23 mouse cellular contexts compared by ENCODE assay signal in the genomic region with DNA sequence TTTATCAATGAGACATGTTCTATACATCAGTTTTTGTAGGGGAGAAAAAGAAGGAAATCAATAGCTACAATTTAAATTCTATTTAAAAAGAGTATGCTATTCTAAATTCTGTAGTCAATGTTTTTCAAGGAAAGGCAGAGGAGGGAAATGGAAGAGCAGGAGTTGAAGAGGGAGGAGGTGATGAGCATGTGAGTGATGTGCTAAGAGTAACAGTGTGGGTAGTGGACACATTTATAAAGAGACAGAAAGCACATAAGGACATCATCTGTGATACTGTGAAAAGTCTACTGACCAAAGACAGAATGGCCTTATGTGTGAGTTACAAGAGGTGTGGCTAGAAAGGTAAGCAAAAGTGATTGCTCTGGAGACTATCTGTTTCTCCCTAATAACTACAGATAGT.
DNase-seq lines count a peak whose midpoint lies in the region; ATAC-seq lines count a peak whose summit lies in the region.
"Had no signal": no experiment of that assay in that cellular context is flagged by ENCODE, and none has a peak within 500 bp of the region (broad histone marks: within the 10 kb centered on the region; RNA-seq: fewer than 3 reads in every experiment).

No protein-coding gene starts in this region.

- H3K9me3 ChIP-seq in midbrain, embryonic 13.5 days: no peaks in the 10 kb centered on the region
- H3K9me3 ChIP-seq: G1E had no signal

- H3K27me3 ChIP-seq in midbrain, embryonic 13.5 days: no peaks in the 10 kb centered on the region
- H3K27me3 ChIP-seq: CH12.LX, Patski had no signal

- no peak overlapping the region for H3K27ac ChIP-seq in midbrain, embryonic 13.5 days

- H3K4me2 ChIP-seq in midbrain, embryonic 13.5 days (replicated peaks): no peak overlapping the region

- no peak overlapping the region for H3K9ac ChIP-seq in midbrain, embryonic 13.5 days (replicated peaks)

- no peaks in the 10 kb centered on the region for H3K4me1 ChIP-seq in midbrain, embryonic 13.5 days (replicated peaks)

- peak; percentile 90 for ATAC-seq in frontal cortex, adult (ENCODE audit: low TSS enrichment)
- no peak for ATAC-seq in midbrain, embryonic 13.5 days
- ATAC-seq: activated CD4-positive, CD25-positive, alpha-beta regulatory T cell, adult 4 months; CD4-positive, CD25-positive, alpha-beta regulatory T cell, adult 4 months; Patski had no signal

- H3K36me3 ChIP-seq in midbrain, embryonic 13.5 days: no peaks in the 10 kb centered on the region
- H3K36me3 ChIP-seq: G1E had no signal

- no peak for DNase-seq in frontal cortex, adult 2 months (ENCODE audit: extremely low spot score in 1 of 2, low spot score in 1 of 2)
- DNase-seq in right cerebral cortex, adult 18-20 months: peak; percentile 7
- no peak for DNase-seq in right cerebral cortex, adult 2 months (ENCODE audit: low spot score in 2 of 2)
- DNase-seq in brain, adult 2 months (ENCODE audit: low read depth, low spot score): peak; percentile 57
- peak; percentile 48 for DNase-seq in telencephalon, adult 2 months (ENCODE audit: low read depth, low spot score)
- DNase-seq in layer of hippocampus, adult 11-12 months (ENCODE audit: low spot score): no peak
- DNase-seq: adrenal gland, adult 2 months; adrenal gland, adult 8-10 months; adrenal gland, postnatal 10 days; adrenal gland, postnatal 14 days; adrenal gland, postnatal 25 days; adrenal gland, postnatal 36 days; B cell, adult 2 months; cerebellum, adult 11 months; cerebellum, adult 11-12 months; cerebellum, adult 18-20 months had no signal

- no peak overlapping the region for H3K4me3 ChIP-seq in midbrain, embryonic 13.5 days (replicated peaks)

Comparison
In these comparisons a context has a peak if more than half of its experiments do, and no peak if none do; other contexts are left out.
1. DNase-seq: peak in right cerebral cortex, adult 18-20 months (single experiment), brain, adult 2 months (single experiment) and telencephalon, adult 2 months (single experiment); none in frontal cortex, adult 2 months (0 of 2), right cerebral cortex, adult 2 months (0 of 2) and layer of hippocampus, adult 11-12 months (single experiment).